In the genomic region with DNA sequence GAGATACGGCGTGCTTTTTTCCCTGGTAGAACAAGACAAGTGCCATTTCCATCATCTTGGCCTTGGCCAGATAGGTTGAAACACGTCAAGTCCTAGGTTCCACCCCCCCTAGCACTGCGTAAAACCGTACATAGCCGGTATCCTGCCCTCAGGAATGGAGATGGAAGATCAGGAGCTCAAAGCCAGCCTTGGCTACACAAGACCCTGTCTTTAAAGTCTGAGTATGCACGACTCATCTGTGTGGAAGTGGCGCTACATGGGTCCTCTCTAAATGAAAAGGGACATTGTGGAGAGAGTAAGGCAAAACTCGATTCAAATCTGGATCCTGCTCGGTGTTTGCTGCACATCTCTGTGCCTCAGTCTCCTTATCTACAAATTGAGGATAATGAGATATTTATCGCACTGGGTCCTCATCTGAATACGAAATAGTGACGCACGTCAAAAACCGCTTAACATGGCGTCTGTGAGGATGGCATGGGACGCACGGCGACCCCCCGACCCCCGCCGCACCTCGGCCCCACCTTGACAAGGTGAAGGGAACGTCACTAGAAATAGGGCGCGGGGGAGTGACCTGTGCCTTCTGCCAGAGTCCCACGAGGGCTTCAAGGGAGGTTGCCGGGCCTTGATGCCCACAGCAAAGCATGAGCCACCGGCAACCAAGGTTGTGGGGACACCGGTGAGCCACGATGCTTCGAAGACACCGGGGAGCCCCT, we compare ENCODE assay signal across 1 mouse cellular context.
TF ChIP-seq lines count a peak whose summit lies in the region.

No protein-coding gene starts in this region.

TF ChIP-seq in CH12.LX, 34 proteins besides CTCF, POLR2A, EP300 and RAD21:
- no peak for TF ChIP-seq ZC3H11A (IDR thresholded peaks at IDR 0.05; ENCODE audit: low read depth, low read length)
- TF ChIP-seq ETS1 (conservative IDR thresholded peaks at IDR 0.05; ENCODE audit: low read depth, low read length): no peak
- TF ChIP-seq MAZ (IDR thresholded peaks at IDR 0.05; ENCODE audit: low read depth, low read length): no peak
